Mouse (Mus musculus) CD4-positive, CD25-positive, alpha-beta regulatory T cell, adult 4 months (primary cell): ENCODE data around the gene Retreg1. TPM values are rescaled to one million over a fixed set of nuclear protein-coding genes. Genes with fewer than 3 reads are reported as not detected.

Source experiments
- ATAC-seq: one replicate; pipeline ENCODE4 v1.8.0; 2017
- polyA plus RNA-seq, 2 experiments: library from polyadenylated mRNA; unstranded; fragments of 100-300 nt; shearing (Covaris generic); gene quantifications; one replicate each; pipeline ENCODE4 v1.2.1; 2017

Retreg1 gene
- polyA plus RNA-seq, 2 experiments from 2014 or later, result 63.1 to 79.2 TPM

GRCm38 (mm10) chr15:25882002-25882401 lies 39.0 kb downstream of the Retreg1 start:
- ATAC-seq, result no peak

- ATAC-seq, result no peak
These were observed 41.5 kb downstream of the Retreg1 start for GRCm38 (mm10) chr15:25884416-25884958.

GRCm38 (mm10) chr15:25886581-25887011 lies 43.6 kb downstream of the Retreg1 start:
- no peak for ATAC-seq

- ATAC-seq, result no peak
These were observed 46.9 kb downstream of the Retreg1 start for GRCm38 (mm10) chr15:25889927-25890326.

- ATAC-seq, result peak; percentile 89
These were observed 48.6 kb downstream of the Retreg1 start for GRCm38 (mm10) chr15:25891556-25891955.

GRCm38 (mm10) chr15:25893327-25893726 lies 50.3 kb downstream of the Retreg1 start:
- ATAC-seq, result no peak

GRCm38 (mm10) chr15:25896783-25897182 lies 53.8 kb downstream of the Retreg1 start:
- peak; percentile 60 for ATAC-seq

- ATAC-seq, result peak; percentile 38
These were observed 54.6 kb downstream of the Retreg1 start for GRCm38 (mm10) chr15:25897617-25898016.

- no peak for ATAC-seq
These were observed 56.0 kb downstream of the Retreg1 start for GRCm38 (mm10) chr15:25899021-25899420.

- peak; percentile 63 for ATAC-seq
These were observed 57.6 kb downstream of the Retreg1 start for GRCm38 (mm10) chr15:25900540-25900939.

- no peak for ATAC-seq
These were observed 60.1 kb downstream of the Retreg1 start for GRCm38 (mm10) chr15:25902931-25903615.

- no peak for ATAC-seq
These were observed 61.5 kb downstream of the Retreg1 start for GRCm38 (mm10) chr15:25904435-25905021.

- peak; percentile 66 for ATAC-seq
These were observed 67.0 kb downstream of the Retreg1 start for GRCm38 (mm10) chr15:25909783-25910494.

GRCm38 (mm10) chr15:25910495-25910865 lies 67.5 kb downstream of the Retreg1 start:
- no peak for ATAC-seq

- no peak for ATAC-seq
These were observed 67.9 kb downstream of the Retreg1 start for GRCm38 (mm10) chr15:25910924-25911323.

GRCm38 (mm10) chr15:25912911-25913310 lies 69.9 kb downstream of the Retreg1 start:
- ATAC-seq, result no peak

- no peak for ATAC-seq
These were observed 70.7 kb downstream of the Retreg1 start for GRCm38 (mm10) chr15:25913659-25914058.

- no peak for ATAC-seq
These were observed 71.2 kb downstream of the Retreg1 start for GRCm38 (mm10) chr15:25914160-25914559.

- no peak for ATAC-seq
These were observed 72.0 kb downstream of the Retreg1 start for GRCm38 (mm10) chr15:25915013-25915412.

- ATAC-seq, result peak; percentile 34
These were observed 72.7 kb downstream of the Retreg1 start for GRCm38 (mm10) chr15:25915574-25916205.

GRCm38 (mm10) chr15:25916252-25916651 lies 73.3 kb downstream of the Retreg1 start:
- ATAC-seq, result no peak

- ATAC-seq, result no peak
These were observed 75.7 kb downstream of the Retreg1 start for GRCm38 (mm10) chr15:25918641-25919040.

GRCm38 (mm10) chr15:25919995-25920394 lies 77.0 kb downstream of the Retreg1 start:
- no peak for ATAC-seq
